17 mouse cellular contexts compared by ENCODE assay signal in the genomic region with DNA sequence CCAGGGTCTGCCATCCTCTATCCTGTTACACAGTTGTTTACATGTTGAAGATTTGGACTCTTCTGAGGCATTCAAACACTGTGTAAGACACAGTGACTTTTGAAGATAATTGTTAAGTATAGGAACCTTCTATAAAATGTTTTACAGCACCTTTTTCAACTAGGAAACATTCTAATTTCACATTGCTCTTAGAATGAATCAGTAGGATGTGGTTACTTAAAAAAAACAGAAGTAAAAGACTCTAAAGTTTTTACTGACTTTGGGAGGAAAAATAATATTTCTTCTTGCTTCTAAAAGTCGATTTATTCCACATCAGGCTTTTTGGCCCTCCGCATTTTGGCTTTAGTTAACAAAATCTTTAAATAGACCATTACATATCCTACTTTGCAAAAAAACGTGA.
"Had no signal": no experiment of that assay in that cellular context is flagged by ENCODE, and none has a peak within 500 bp of the region (broad histone marks: within the 10 kb centered on the region; RNA-seq: fewer than 3 reads in every experiment).

No protein-coding gene starts in this region.

- H3K4me2 ChIP-seq: lung, embryonic 15.5 days; midbrain, embryonic 11.5 days; midbrain, embryonic 13.5 days; midbrain, embryonic 15.5 days; neural tube, embryonic 12.5 days; stomach, embryonic 15.5 days had no signal

- H3K9me3 ChIP-seq: lung, embryonic 15.5 days; megakaryocyte, embryonic 14.5 days; midbrain, embryonic 13.5 days; midbrain, embryonic 15.5 days; neural tube, embryonic 12.5 days; stomach, embryonic 15.5 days had no signal

- H3K9ac ChIP-seq: lung, embryonic 15.5 days; midbrain, embryonic 13.5 days; midbrain, embryonic 15.5 days; neural tube, embryonic 12.5 days; stomach, embryonic 15.5 days had no signal

- H3K27me3 ChIP-seq: lung, embryonic 15.5 days; megakaryocyte, embryonic 14.5 days; midbrain, embryonic 13.5 days; midbrain, embryonic 15.5 days; neural tube, embryonic 12.5 days; stomach, embryonic 15.5 days had no signal

- DNase-seq: lung, adult 2 months; lung, postnatal 14 days; lung, postnatal 36 days; right cerebral cortex, postnatal 14 days; thymus, adult 2 months; thymus, postnatal 25 days; thymus, postnatal 4 days had no signal

- H3K36me3 ChIP-seq: lung, embryonic 15.5 days; midbrain, embryonic 13.5 days; midbrain, embryonic 15.5 days; neural tube, embryonic 12.5 days; stomach, embryonic 15.5 days had no signal

- H3K27ac ChIP-seq: lung, embryonic 15.5 days; macrophage; midbrain, embryonic 13.5 days; midbrain, embryonic 15.5 days; neural tube, embryonic 12.5 days; stomach, embryonic 15.5 days; stomach, postnatal 0 days had no signal

- ATAC-seq: lung, postnatal 0 days; midbrain, embryonic 13.5 days; midbrain, embryonic 15.5 days had no signal

- H3K4me3 ChIP-seq: lung, embryonic 15.5 days; megakaryocyte, embryonic 14.5 days; midbrain, embryonic 13.5 days; midbrain, embryonic 15.5 days; neural tube, embryonic 12.5 days; stomach, embryonic 15.5 days had no signal

- H3K4me1 ChIP-seq: megakaryocyte, embryonic 14.5 days; midbrain, embryonic 13.5 days; midbrain, embryonic 15.5 days; neural tube, embryonic 12.5 days; stomach, embryonic 15.5 days had no signal
